Mouse (Mus musculus) spleen, postnatal 10 days (tissue): ENCODE measurements around the gene Vmn1r27.

ENCODE experiments used
- DNase-seq, 2 experiments: peaks; one replicate each; pipeline ENCODE4 v3.0.0; 2021 to 2022; ENCODE audit warnings: low spot score in 2 of 2

Vmn1r27 gene

DNA sequence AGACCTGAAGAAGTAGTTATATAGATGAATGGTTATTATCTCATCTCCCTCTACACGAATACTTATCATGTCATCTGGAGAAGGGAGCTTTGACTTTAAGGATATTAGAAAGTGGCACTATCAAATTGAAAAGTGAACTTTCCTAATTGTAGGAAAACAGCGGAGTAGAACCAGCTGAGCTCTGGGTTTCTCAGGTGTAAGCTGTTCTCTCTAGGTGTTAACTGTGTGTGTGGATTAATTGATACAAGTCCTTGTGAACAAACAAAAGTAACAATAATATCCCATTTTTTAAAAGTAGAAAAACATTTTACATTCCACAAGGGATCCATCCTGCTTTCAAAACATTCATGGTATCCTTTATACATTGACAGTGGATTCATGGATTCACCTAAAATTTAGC, at the start of gene Vmn1r27:
Gene Vmn1r27, minus strand, starts transcription at position 101 of the 400 bp plus-strand sequence.
- no peak for DNase-seq

DNA sequence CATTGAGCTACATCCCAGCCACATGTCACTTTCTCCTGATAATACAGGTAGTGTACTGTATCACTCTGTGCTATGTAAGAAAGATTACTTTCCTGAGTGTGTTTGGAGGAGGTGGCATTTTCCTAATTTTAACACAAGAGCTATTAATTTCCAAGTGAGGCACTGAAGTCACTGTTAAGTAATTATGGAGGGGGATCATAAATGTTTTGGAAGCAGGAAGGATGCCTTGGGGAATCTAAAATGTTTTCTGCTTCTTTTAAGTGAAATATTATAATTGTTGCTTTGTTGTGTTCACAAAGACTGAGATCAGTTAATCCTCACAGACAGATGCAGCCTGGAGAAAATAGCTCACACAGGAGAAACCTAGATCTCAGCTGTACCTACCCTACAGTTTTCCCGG, 43.1 kb upstream of the Vmn1r27 start, which contains the start of gene Vmn1r28:
Gene Vmn1r28, plus strand, starts transcription at position 301 of the 400 bp plus-strand sequence.
- DNase-seq, result no peak

DNA sequence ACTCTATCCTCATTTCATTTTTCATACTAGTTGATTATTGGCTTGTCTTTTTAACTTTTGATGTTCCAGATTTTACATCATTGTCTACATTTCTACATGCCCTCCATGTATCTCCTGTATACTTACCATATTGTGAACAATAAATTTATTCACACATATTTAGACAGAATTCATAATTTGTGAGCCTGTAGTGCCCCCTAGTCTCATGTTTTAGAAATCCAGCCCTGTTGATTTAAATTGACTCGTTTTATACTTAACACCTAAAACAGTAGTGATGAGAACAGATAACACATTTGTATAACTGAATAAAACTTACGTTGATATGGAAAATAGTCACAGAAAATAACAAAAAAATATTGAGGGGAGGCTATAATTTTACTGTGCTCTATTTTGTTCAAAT, 2.5 kb downstream of the Vmn1r27 start:
- DNase-seq, result no peak
